Mouse (Mus musculus) limb, embryonic 10.5 days (tissue): ENCODE results near the gene Taf3. TPM values are rescaled to one million over a fixed set of nuclear protein-coding genes. Genes with fewer than 3 reads are reported as not detected.

Experiments
- DNase-seq: peaks from one replicate; pipeline ENCODE4 v3.0.0-alpha.2; 2017; ENCODE audit warnings: low spot score
- H3K27ac ChIP-seq: fragments of 300-500 bp; sonication (generic); 2 replicates; pipeline ENCODE4 v1.5.1; 2016; ENCODE audit warnings: mild to moderate bottlenecking
- H3K27me3 ChIP-seq: fragments of 300-500 bp; sonication (generic); 2 replicates; pipeline ENCODE4 v1.6.1; 2016; ENCODE audit warnings: low read depth, mild to moderate bottlenecking; ENCODE audit not compliant: poor library complexity, severe bottlenecking
- H3K36me3 ChIP-seq: fragments of 300-500 bp; sonication (generic); 2 replicates; pipeline ENCODE4 v1.6.1; 2016; ENCODE audit warnings: mild to moderate bottlenecking, moderate library complexity
- H3K4me1 ChIP-seq: fragments of 300-500 bp; sonication (generic); 2 replicates; pipeline ENCODE4 v1.6.1; 2016
- H3K4me3 ChIP-seq: fragments of 300-500 bp; sonication (generic); 2 replicates; pipeline ENCODE4 v1.5.1; 2016; ENCODE audit warnings: mild to moderate bottlenecking, moderate library complexity
- H3K9me3 ChIP-seq: fragments of 300-500 bp; sonication (generic); replicated peaks from 2 replicates; pipeline ENCODE4 v1.6.1; 2016; ENCODE audit warnings: mild to moderate bottlenecking
- WGBS: fragments of 180-500 bp; shearing (Covaris S2); methylation state at CpG from one replicate; pipeline ENCODE4 v1.1.7; 2016; 5-methylcytosine and 5-hydroxymethylcytosine counted together
- polyA plus RNA-seq: library from polyadenylated mRNA; unstranded; fragments of >200 nt; fragmentation: Nextera tagmentation; extraction: Ambion mirVana; gene quantifications from 2 replicates; pipeline ENCODE4 v1.2.1, GENCODE M21; 2016

Taf3 gene
- polyA plus RNA-seq, 1 experiment from 2014 or later = 16.3 TPM

DNA sequence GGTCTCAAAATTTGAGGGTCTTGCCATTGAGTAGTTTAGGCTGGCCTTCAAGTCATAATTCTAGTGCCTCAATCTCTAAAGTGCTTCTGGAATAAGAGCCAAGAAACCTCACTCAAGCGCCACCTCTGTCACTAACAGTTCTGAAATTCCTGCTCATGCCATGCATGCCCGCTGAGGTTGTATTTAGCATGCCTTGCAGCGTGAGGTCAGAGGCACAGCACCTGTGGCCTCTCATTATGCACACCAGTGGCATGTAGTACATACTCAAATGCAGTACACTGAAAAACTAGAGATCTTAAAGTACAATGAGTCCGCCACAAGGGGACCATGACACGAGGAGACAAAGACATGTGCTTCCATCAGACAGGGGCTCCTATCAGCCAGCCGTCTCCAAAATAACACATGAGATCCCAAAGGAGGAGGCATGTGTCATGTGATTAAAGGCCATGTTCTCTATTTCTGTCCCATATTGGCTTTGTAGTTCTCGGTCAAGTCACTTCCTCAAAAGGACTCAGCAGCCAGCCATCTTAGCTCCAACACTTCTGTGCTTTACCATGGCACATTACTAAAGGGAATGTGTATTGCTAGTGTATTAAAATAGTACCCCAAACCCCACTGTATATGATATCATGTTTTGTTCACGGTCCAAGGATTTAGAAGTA lies 43.3 kb downstream of the Taf3 start:
- no peak overlapping the region for H3K4me3 ChIP-seq
- H3K4me1 ChIP-seq = 0 out of 2 replicates have a peak, but pooled peaks cover 3% of the 10 kb centered on the region
- H3K9me3 ChIP-seq = no peaks in the 10 kb centered on the region
- DNase-seq = no peak
- H3K27me3 ChIP-seq = no peaks in the 10 kb centered on the region
- 93% methylated on average over 8 of the region's 8 CpGs for WGBS
- H3K36me3 ChIP-seq = no peaks in the 10 kb centered on the region
- H3K27ac ChIP-seq = no peak overlapping the region

DNA sequence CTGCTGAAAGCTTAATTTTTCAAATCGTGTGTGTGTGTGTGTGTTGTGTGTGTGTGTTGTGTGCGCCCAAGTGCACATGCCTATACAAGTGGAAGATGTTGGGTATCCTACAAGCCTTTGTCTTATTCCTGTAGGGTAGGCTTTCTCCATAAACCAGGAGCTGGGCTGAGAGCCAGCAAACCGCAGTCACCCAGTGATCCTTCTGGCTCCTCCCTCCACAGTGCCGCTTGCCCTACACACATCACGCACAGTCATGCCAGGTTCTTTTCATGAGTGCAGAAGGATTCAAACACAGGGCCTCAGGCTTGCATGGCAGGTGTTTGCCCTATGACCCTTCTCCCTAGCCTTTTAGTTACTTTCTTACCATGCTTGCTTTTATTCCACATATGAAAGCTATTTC lies 45.0 kb downstream of the Taf3 start:
- no peak for DNase-seq
- no peak overlapping the region for H3K4me3 ChIP-seq
- no peaks in the 10 kb centered on the region for H3K4me1 ChIP-seq
- H3K27ac ChIP-seq = no peak overlapping the region
- no peaks in the 10 kb centered on the region for H3K9me3 ChIP-seq
- no peaks in the 10 kb centered on the region for H3K27me3 ChIP-seq
- 96% methylated on average over 5 of the region's 5 CpGs for WGBS
- H3K36me3 ChIP-seq = no peaks in the 10 kb centered on the region

- Histone ChIP-seq H3K4me3 (no peak overlapping the region), H3K27me3 (no peaks in the 10 kb centered on the region), H3K9me3 (no peaks in the 10 kb centered on the region), H3K36me3 (no peaks in the 10 kb centered on the region), H3K27ac (no peak overlapping the region), H3K4me1 (no peaks in the 10 kb centered on the region)
- WGBS = 93% methylated on average over 2 of the region's 2 CpGs
- no peak for DNase-seq
Measured at GRCm38 (mm10) chr2:10001591-10001990, 46.8 kb downstream of the Taf3 start.

DNA sequence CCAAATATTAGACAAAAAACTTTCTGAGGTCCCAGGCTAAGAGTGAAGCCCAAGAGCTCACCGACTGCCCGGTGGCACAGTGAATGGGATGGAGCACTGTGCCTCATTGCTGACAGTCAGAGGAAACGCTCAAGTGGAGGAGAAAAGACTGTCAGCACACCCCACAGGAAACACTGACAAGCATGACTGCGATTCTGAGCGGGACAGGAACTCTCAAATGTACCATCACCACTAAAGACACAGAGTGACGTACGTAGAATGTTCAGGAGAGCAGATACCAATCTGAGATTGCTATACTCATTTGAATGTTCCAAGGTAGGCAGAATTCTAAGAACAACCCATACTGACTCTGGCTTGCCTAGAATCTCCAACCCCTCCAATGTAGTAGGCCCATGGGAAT lies 50.9 kb downstream of the Taf3 start:
- H3K4me3 ChIP-seq = no peak overlapping the region
- no peaks in the 10 kb centered on the region for H3K36me3 ChIP-seq
- H3K27ac ChIP-seq = no peak overlapping the region
- DNase-seq = no peak
- H3K4me1 ChIP-seq = 0 out of 2 replicates have a peak, but pooled peaks cover 2% of the 10 kb centered on the region
- H3K27me3 ChIP-seq = no peaks in the 10 kb centered on the region
- 91% methylated on average over 7 of the region's 7 CpGs for WGBS
- H3K9me3 ChIP-seq = no peaks in the 10 kb centered on the region

GRCm38 (mm10) chr2:9996111-9996510 lies 52.3 kb downstream of the Taf3 start:
- no peak overlapping the region for H3K27ac ChIP-seq
- H3K27me3 ChIP-seq = no peaks in the 10 kb centered on the region
- no peaks in the 10 kb centered on the region for H3K36me3 ChIP-seq
- H3K4me1 ChIP-seq = 0 out of 2 replicates have a peak, but pooled peaks cover 2% of the 10 kb centered on the region
- no peak overlapping the region for H3K4me3 ChIP-seq
- no peaks in the 10 kb centered on the region for H3K9me3 ChIP-seq
- no peak for DNase-seq
- 87% methylated on average over 5 of the region's 5 CpGs for WGBS

- no peaks in the 10 kb centered on the region for H3K9me3 ChIP-seq
Measured at GRCm38 (mm10) chr2:9990690-9991229, 57.6 kb downstream of the Taf3 start.

DNA sequence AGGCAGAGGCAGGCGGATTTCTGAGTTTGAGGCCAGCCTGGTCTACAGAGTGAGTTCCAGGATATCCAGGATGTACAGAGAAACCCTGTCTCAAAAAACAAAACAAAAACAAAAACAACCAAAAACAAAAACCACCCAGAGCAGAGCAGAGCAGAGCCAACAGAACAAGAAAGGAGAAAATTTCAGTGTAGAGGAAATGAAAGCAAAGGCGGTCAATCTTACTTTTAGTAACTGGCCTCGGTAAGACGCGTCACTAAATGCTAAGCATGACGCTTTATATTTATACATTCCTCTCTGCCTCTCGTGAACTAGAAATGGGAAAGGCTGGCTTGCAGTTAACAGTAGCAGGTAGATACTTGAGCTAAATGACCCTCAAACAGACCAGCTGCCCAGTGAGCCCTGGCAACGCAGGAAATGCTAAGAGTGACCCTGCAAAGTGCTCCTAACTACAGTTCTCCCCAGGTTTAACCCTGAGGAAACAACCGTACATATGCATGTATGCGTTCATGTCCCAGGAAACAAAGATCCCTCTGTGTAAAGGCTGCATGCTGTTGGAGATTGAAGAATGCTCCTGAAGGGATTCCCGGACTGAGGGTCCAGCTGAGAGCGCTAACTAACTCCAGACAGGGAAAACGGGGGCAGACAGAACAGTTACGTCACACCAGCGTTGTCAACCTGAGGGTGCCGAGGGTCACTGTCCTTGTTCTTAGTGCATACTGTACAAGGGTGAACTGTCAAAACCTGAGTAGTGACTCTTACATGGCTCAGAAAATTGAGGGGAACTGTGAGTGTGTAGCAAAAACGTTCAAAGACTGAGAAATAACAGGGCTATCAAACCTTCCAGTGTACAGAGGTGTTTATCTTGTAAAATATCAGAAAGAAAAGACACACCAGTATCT lies 58.5 kb downstream of the Taf3 start:
- Histone ChIP-seq H3K36me3 (no peaks in the 10 kb centered on the region), H3K9me3 (no peaks in the 10 kb centered on the region), H3K27me3 (no peaks in the 10 kb centered on the region), H3K27ac (0 out of 2 replicates have a peak overlapping the region, but pooled peaks have one; percentile 26), H3K4me1 (peaks cover 16% of the 10 kb centered on the region), H3K4me3 (no peak overlapping the region)
- 74% methylated on average over 17 of the region's 17 CpGs for WGBS
- DNase-seq = no peak

More at GRCm38 (mm10) chr2:9990690-9991229, 57.6 kb downstream of the Taf3 start:
- DNase-seq = no peak
- Histone ChIP-seq H3K4me1 (peaks cover 15% of the 10 kb centered on the region), H3K4me3 (no peak overlapping the region), H3K27me3 (no peaks in the 10 kb centered on the region), H3K27ac (no peak overlapping the region), H3K36me3 (no peaks in the 10 kb centered on the region)
- 56% methylated on average over 4 of the region's 4 CpGs for WGBS

GRCm38 (mm10) chr2:9988290-9988689 lies 60.1 kb downstream of the Taf3 start:
- H3K4me3 ChIP-seq = no peak overlapping the region
- no peak overlapping the region for H3K27ac ChIP-seq
- no peak for DNase-seq
- no peaks in the 10 kb centered on the region for H3K9me3 ChIP-seq
- no peaks in the 10 kb centered on the region for H3K27me3 ChIP-seq
- peaks cover 20% of the 10 kb centered on the region for H3K4me1 ChIP-seq
- 92% methylated on average over 4 of the region's 4 CpGs for WGBS
- no peaks in the 10 kb centered on the region for H3K36me3 ChIP-seq

- no peaks in the 10 kb centered on the region for H3K36me3 ChIP-seq
Measured at GRCm38 (mm10) chr2:9985979-9986447, 62.4 kb downstream of the Taf3 start.

GRCm38 (mm10) chr2:9982446-9982845 lies 66.0 kb downstream of the Taf3 start:
- H3K27ac ChIP-seq = 0 out of 2 replicates have a peak overlapping the region, but pooled peaks have one; percentile 19
- H3K9me3 ChIP-seq = no peaks in the 10 kb centered on the region
- no peak for DNase-seq
- H3K27me3 ChIP-seq = no peaks in the 10 kb centered on the region
- H3K4me3 ChIP-seq = no peak overlapping the region
- H3K4me1 ChIP-seq = peaks cover 29% of the 10 kb centered on the region
- WGBS = 16% methylated on average over 5 of the region's 5 CpGs
- no peaks in the 10 kb centered on the region for H3K36me3 ChIP-seq

More at GRCm38 (mm10) chr2:9985979-9986447, 62.4 kb downstream of the Taf3 start:
- no peak for DNase-seq
- Histone ChIP-seq H3K4me1 (peaks cover 34% of the 10 kb centered on the region), H3K27me3 (no peaks in the 10 kb centered on the region), H3K4me3 (no peak overlapping the region), H3K9me3 (no peaks in the 10 kb centered on the region), H3K27ac (0 out of 2 replicates have a peak overlapping the region, but pooled peaks have one; percentile 4)
- 3% methylated on average over 6 of the region's 6 CpGs for WGBS

GRCm38 (mm10) chr2:9971927-9972326 lies 76.5 kb downstream of the Taf3 start:
- H3K9me3 ChIP-seq = no peaks in the 10 kb centered on the region
- 81% methylated on average over 3 of the region's 3 CpGs for WGBS
- no peaks in the 10 kb centered on the region for H3K36me3 ChIP-seq
- DNase-seq = no peak
- no peak overlapping the region for H3K4me3 ChIP-seq
- no peak overlapping the region for H3K27ac ChIP-seq
- peaks cover 14% of the 10 kb centered on the region; the same call in 1 of the 2 replicates for H3K4me1 ChIP-seq
- H3K27me3 ChIP-seq = no peaks in the 10 kb centered on the region

- Histone ChIP-seq H3K9me3 (no peaks in the 10 kb centered on the region), H3K27me3 (no peaks in the 10 kb centered on the region), H3K27ac (no peak overlapping the region), H3K4me1 (peaks cover 14% of the 10 kb centered on the region; the same call in 1 of the 2 replicates), H3K36me3 (no peaks in the 10 kb centered on the region), H3K4me3 (no peak overlapping the region)
- WGBS = 90% methylated on average over 3 of the region's 3 CpGs
- no peak for DNase-seq
Measured at GRCm38 (mm10) chr2:9970579-9970978, 77.8 kb downstream of the Taf3 start.
